Mouse (Mus musculus) CH12.LX (cell line): ENCODE measurements around the gene Uba3.

ENCODE experiments used
- CTCF ChIP-seq, 2 experiments: IDR thresholded peaks in 1 of 2; conservative IDR thresholded peaks in 1 of 2; 2 replicates each; pipeline ENCODE4 v1.5.1; 2011 to 2012; ENCODE audit warnings: low read depth in 2 of 2, low read length in 2 of 2, improper control_type of control experiment in 1 of 2, inconsistent platforms in 1 of 2, mild to moderate bottlenecking in 1 of 2, moderate library complexity in 1 of 2
- MAZ ChIP-seq: IDR thresholded peaks from 2 replicates; pipeline ENCODE4 v1.6.1; 2012; ENCODE audit warnings: low read depth, mild to moderate bottlenecking, inconsistent platforms, low read length, improper control_type of control experiment, moderate library complexity
- UBTF ChIP-seq: IDR thresholded peaks from 2 replicates; pipeline ENCODE4 v1.6.1; 2012; ENCODE audit warnings: low read depth, mild to moderate bottlenecking, inconsistent platforms, low read length, improper control_type of control experiment, moderate library complexity

GRCm38 (mm10) chr6:97210191-97210961 lies 4.9 kb upstream of the Uba3 start, which contains the start of gene Arl6ip5:
- TF ChIP-seq MAZ (no peak), UBTF (no peak), CTCF (conservative IDR thresholded peaks at IDR 0.05 in 1 of 2, IDR thresholded peaks at IDR 0.05 in 1 of 2; ENCODE audit: low read depth in 2 of 2, low read length in 2 of 2) (no peak)
